Mouse (Mus musculus) MEL (cell line): ENCODE measurements around the gene Tnfrsf4. TPM values are rescaled to one million over a fixed set of nuclear protein-coding genes. Genes with fewer than 3 reads are reported as not detected.

Experiments
- DNase-seq: peaks from one replicate; pipeline ENCODE4 v3.0.0; 2011; ENCODE audit warnings: low read depth, low spot score
- H3K27ac ChIP-seq: 2 replicates; pipeline ENCODE4 v1.5.1; 2012; ENCODE audit warnings: low read depth, mild to moderate bottlenecking, control low read depth, low read length, moderate library complexity; ENCODE audit not compliant: control insufficient read depth
- H3K27me3 ChIP-seq, 2 experiments: fragments of 150-350 bp in 1 of 2; sonication (generic) in 1 of 2; 2 replicates each; pipeline ENCODE4 v1.6.1; 2012; ENCODE audit warnings: low read length in 2 of 2, mild to moderate bottlenecking in 2 of 2, improper control_type of control experiment in 1 of 2, moderate library complexity in 1 of 2; ENCODE audit not compliant: insufficient read depth in 2 of 2, control insufficient read depth in 1 of 2
- H3K36me3 ChIP-seq, 2 experiments: 2 replicates each; pipeline ENCODE4 v1.6.1; 2012 to 2014; ENCODE audit warnings: low read length in 2 of 2, improper control_type of control experiment in 1 of 2, inconsistent platforms in 1 of 2, mild to moderate bottlenecking in 1 of 2; ENCODE audit not compliant: insufficient read depth in 2 of 2, control insufficient read depth in 1 of 2
- H3K4me1 ChIP-seq, 2 experiments: fragments of 150-350 bp in 1 of 2; sonication (generic) in 1 of 2; 2 replicates each; pipeline ENCODE4 v1.6.1; 2012; ENCODE audit warnings: low read length in 2 of 2, improper control_type of control experiment in 1 of 2, mild to moderate bottlenecking in 1 of 2; ENCODE audit not compliant: insufficient read depth in 2 of 2, control insufficient read depth in 1 of 2
- H3K4me3 ChIP-seq, 2 experiments: fragments of 150-350 bp in 1 of 2; sonication (generic) in 1 of 2; 2 replicates each; pipeline ENCODE4 v1.5.1; 2012; ENCODE audit warnings: low read depth in 2 of 2, low read length in 2 of 2, mild to moderate bottlenecking in 2 of 2, moderate library complexity in 2 of 2, control low read depth in 1 of 2, improper control_type of control experiment in 1 of 2; ENCODE audit not compliant: control insufficient read depth in 1 of 2, insufficient read depth in 1 of 2
- H3K79me2 ChIP-seq: 2 replicates; pipeline ENCODE4 v1.6.1; 2012; ENCODE audit warnings: mild to moderate bottlenecking, low read length, moderate library complexity; ENCODE audit not compliant: control insufficient read depth, poor library complexity, insufficient read depth
- H3K9ac ChIP-seq: 2 replicates; pipeline ENCODE4 v1.6.1; 2012; ENCODE audit warnings: low read depth, mild to moderate bottlenecking, control low read depth, low read length, moderate library complexity; ENCODE audit not compliant: control insufficient read depth, poor library complexity, severe bottlenecking
- H3K9me3 ChIP-seq: fragments of 150-350 bp; sonication (generic); replicated peaks from 2 replicates; pipeline ENCODE4 v1.6.1; 2012; ENCODE audit warnings: mild to moderate bottlenecking, low read length, improper control_type of control experiment, moderate library complexity; ENCODE audit not compliant: insufficient read depth
- CHD2 ChIP-seq: IDR thresholded peaks from 2 replicates; pipeline ENCODE4 v1.6.1; 2011; ENCODE audit warnings: low read length, improper control_type of control experiment
- CTCF ChIP-seq, 3 experiments: IDR thresholded peaks in 2 of 3; conservative IDR thresholded peaks in 1 of 3; 2 replicates each; pipeline ENCODE4 v1.5.1; 2011 to 2012; ENCODE audit warnings: low read length in 3 of 3, low read depth in 2 of 3, mild to moderate bottlenecking in 2 of 3, improper control_type of control experiment in 1 of 3, inconsistent platforms in 1 of 3, mixed read lengths in 1 of 3, moderate library complexity in 1 of 3; ENCODE audit not compliant: control insufficient read depth in 1 of 3, insufficient read depth in 1 of 3, poor library complexity in 1 of 3, severe bottlenecking in 1 of 3
- E2F4 ChIP-seq: IDR thresholded peaks from 2 replicates; pipeline ENCODE4 v1.6.1; 2011; ENCODE audit warnings: low read depth, low read length, improper control_type of control experiment, borderline replicate concordance
- EP300 ChIP-seq, 2 experiments: IDR thresholded peaks; 2 replicates each; pipeline ENCODE4 v1.6.1; 2011; ENCODE audit warnings: improper control_type of control experiment in 2 of 2, low read length in 2 of 2, low read depth in 1 of 2, mild to moderate bottlenecking in 1 of 2
- ETS1 ChIP-seq: IDR thresholded peaks from 2 replicates; pipeline ENCODE4 v1.6.1; 2012; ENCODE audit warnings: low read depth, mild to moderate bottlenecking, inconsistent platforms, low read length, improper control_type of control experiment, moderate library complexity
- GABPA ChIP-seq: IDR thresholded peaks from 2 replicates; pipeline ENCODE4 v1.6.1; 2012; ENCODE audit warnings: low read depth, mild to moderate bottlenecking, inconsistent platforms, low read length, improper control_type of control experiment, moderate library complexity
- GATA1 ChIP-seq: IDR thresholded peaks from 2 replicates; pipeline ENCODE4 v1.6.1; 2011; ENCODE audit warnings: low read depth, low read length, improper control_type of control experiment
- HCFC1 ChIP-seq: IDR thresholded peaks from 2 replicates; pipeline ENCODE4 v1.6.1; 2012; ENCODE audit warnings: low read depth, mild to moderate bottlenecking, inconsistent platforms, low read length, improper control_type of control experiment, moderate library complexity
- KAT2A ChIP-seq: conservative IDR thresholded peaks from 2 replicates; pipeline ENCODE4 v1.6.1; 2012; ENCODE audit warnings: low read depth, low read length, improper control_type of control experiment, inconsistent platforms
- MAFK ChIP-seq: IDR thresholded peaks from 2 replicates; pipeline ENCODE4 v1.6.1; 2011; ENCODE audit warnings: low read depth, mild to moderate bottlenecking, low read length, improper control_type of control experiment, borderline replicate concordance
- MAX ChIP-seq: IDR thresholded peaks from 2 replicates; pipeline ENCODE4 v1.6.1; 2011; ENCODE audit warnings: low read length, improper control_type of control experiment
- MAZ ChIP-seq: IDR thresholded peaks from 2 replicates; pipeline ENCODE4 v1.6.1; 2012; ENCODE audit warnings: low read depth, mild to moderate bottlenecking, inconsistent platforms, low read length, improper control_type of control experiment
- MEF2A ChIP-seq: IDR thresholded peaks from 2 replicates; pipeline ENCODE4 v1.6.1; 2014; ENCODE audit warnings: low read depth, mild to moderate bottlenecking, inconsistent platforms, low read length, improper control_type of control experiment; ENCODE audit not compliant: poor library complexity, insufficient replicate concordance, severe bottlenecking; ENCODE audit errors: extremely low read depth
- MYB ChIP-seq: IDR thresholded peaks from 2 replicates; pipeline ENCODE4 v1.6.1; 2011; ENCODE audit warnings: mild to moderate bottlenecking, low read depth, low read length, improper control_type of control experiment
- MYC ChIP-seq: IDR thresholded peaks from 2 replicates; pipeline ENCODE4 v1.6.1; 2011; ENCODE audit warnings: low read depth, mild to moderate bottlenecking, low read length, improper control_type of control experiment, moderate library complexity
- NELFE ChIP-seq: IDR thresholded peaks from 2 replicates; pipeline ENCODE4 v1.6.1; 2011; ENCODE audit warnings: low read depth, low read length, improper control_type of control experiment
- NRF1 ChIP-seq: IDR thresholded peaks from 2 replicates; pipeline ENCODE4 v1.6.1; 2014; ENCODE audit warnings: low read depth, mild to moderate bottlenecking, inconsistent platforms, low read length, improper control_type of control experiment, moderate library complexity; ENCODE audit not compliant: poor library complexity, insufficient read depth, severe bottlenecking
- POLR2A ChIP-seq, 2 experiments: IDR thresholded peaks; 2 replicates each; pipeline ENCODE4 v1.6.1; 2011 to 2012; ENCODE audit warnings: low read length in 2 of 2, mild to moderate bottlenecking in 2 of 2, control low read depth in 1 of 2, improper control_type of control experiment in 1 of 2, low read depth in 1 of 2, moderate library complexity in 1 of 2; ENCODE audit not compliant: control insufficient read depth in 1 of 2, insufficient read depth in 1 of 2, poor library complexity in 1 of 2
- POLR2AphosphoS2 ChIP-seq: IDR thresholded peaks from 2 replicates; pipeline ENCODE4 v1.6.1; 2011; ENCODE audit warnings: low read length, improper control_type of control experiment
- POLR2AphosphoS5 ChIP-seq: IDR thresholded peaks from 2 replicates; pipeline ENCODE4 v1.6.1; 2012; ENCODE audit warnings: low read depth, borderline replicate concordance, mild to moderate bottlenecking, inconsistent platforms, low read length, moderate library complexity, mixed read lengths
- RAD21 ChIP-seq: IDR thresholded peaks from 2 replicates; pipeline ENCODE4 v1.6.1; 2011; ENCODE audit warnings: mild to moderate bottlenecking, low read depth, low read length, improper control_type of control experiment
- RCOR1 ChIP-seq: IDR thresholded peaks from 2 replicates; pipeline ENCODE4 v1.6.1; 2012; ENCODE audit warnings: low read depth, mild to moderate bottlenecking, inconsistent platforms, low read length, improper control_type of control experiment
- SIN3A ChIP-seq: IDR thresholded peaks from 2 replicates; pipeline ENCODE4 v1.6.1; 2012; ENCODE audit warnings: low read length, improper control_type of control experiment, inconsistent platforms
- SMC3 ChIP-seq: IDR thresholded peaks from 2 replicates; pipeline ENCODE4 v1.6.1; 2011; ENCODE audit warnings: low read depth, low read length, improper control_type of control experiment
- TBP ChIP-seq: IDR thresholded peaks from 2 replicates; pipeline ENCODE4 v1.8.0; 2011; ENCODE audit warnings: low read depth, low read length, improper control_type of control experiment
- TCF12 ChIP-seq: IDR thresholded peaks from 2 replicates; pipeline ENCODE4 v1.6.1; 2014; ENCODE audit warnings: low read depth, mild to moderate bottlenecking, inconsistent platforms, low read length, improper control_type of control experiment, moderate library complexity
- USF1 ChIP-seq: IDR thresholded peaks from 2 replicates; pipeline ENCODE4 v1.6.1; 2014; ENCODE audit warnings: low read depth, mild to moderate bottlenecking, inconsistent platforms, low read length, improper control_type of control experiment, moderate library complexity
- ZC3H11A ChIP-seq: IDR thresholded peaks from 2 replicates; pipeline ENCODE4 v1.6.1; 2012; ENCODE audit warnings: low read depth, mild to moderate bottlenecking, inconsistent platforms, low read length, improper control_type of control experiment
- ZKSCAN1 ChIP-seq: IDR thresholded peaks from 2 replicates; pipeline ENCODE4 v1.6.1; 2012; ENCODE audit warnings: low read depth, mild to moderate bottlenecking, inconsistent platforms, low read length, improper control_type of control experiment, moderate library complexity
- ZMIZ1 ChIP-seq: IDR thresholded peaks from 2 replicates; pipeline ENCODE4 v1.6.1; 2012; ENCODE audit warnings: low read depth, mild to moderate bottlenecking, inconsistent platforms, low read length, improper control_type of control experiment, moderate library complexity
- ZNF384 ChIP-seq: IDR thresholded peaks from 2 replicates; pipeline ENCODE4 v1.6.1; 2012; ENCODE audit warnings: low read depth, mild to moderate bottlenecking, inconsistent platforms, low read length, improper control_type of control experiment
- polyA plus RNA-seq, 2 experiments: library from polyadenylated mRNA; stranded (reverse) in 1 of 2; unstranded in 1 of 2; fragments of >175 nt in 1 of 2; fragments of >200 nt in 1 of 2; gene quantifications; 2 replicates each; pipeline versions ENCODE4 v1.2.1 to v1.2.4; 2012; ENCODE audit warnings: low replicate concordance in 2 of 2, low read depth in 1 of 2; ENCODE audit not compliant: insufficient read length in 2 of 2, insufficient read depth in 1 of 2, missing spikeins in 1 of 2
- total RNA-seq: library from RNA; depleted of rRNA; stranded (reverse); fragments of 300-350 nt; gene quantifications from 2 replicates; pipeline ENCODE4 v1.2.3, GENCODE M21; 2012

Gene Tnfrsf4
- total and polyA plus RNA-seq, 3 experiments = 1.6 to 2.7 TPM; not detected in 1

- Histone ChIP-seq H3K4me3 (no peak overlapping the region), H3K4me1 (peaks cover 11 to 21% of the 10 kb centered on the region in 2 experiments)
Measured at GRCm38 (mm10) chr4:156032856-156033255, 19.2 kb downstream of the Tnfrsf4 start.

GRCm38 (mm10) chr4:156033476-156034119 is 20.0 kb downstream of the Tnfrsf4 start:
- H3K9me3 ChIP-seq = no peaks in the 10 kb centered on the region
- H3K36me3 ChIP-seq = peaks cover 0 to 12% of the 10 kb centered on the region in 2 experiments; a peak in 2 of 4 replicates
- H3K27ac ChIP-seq = peak overlapping the region; percentile 46
- no peaks in the 10 kb centered on the region for H3K27me3 ChIP-seq
- no peaks in the 10 kb centered on the region for H3K79me2 ChIP-seq
- H3K4me3 ChIP-seq = peak overlapping the region; percentile 12 to 35; a peak in 2 of 4 replicates
- peak; percentile 87 for DNase-seq
- H3K9ac ChIP-seq = peak overlapping the region; percentile 43; the same call in 1 of the 2 replicates
- H3K4me1 ChIP-seq = peaks cover 11 to 21% of the 10 kb centered on the region in 2 experiments
- no peak for TF ChIP-seq POLR2A (IDR thresholded peaks at IDR 0.05; ENCODE audit: control insufficient read depth in 1 of 2, insufficient read depth in 1 of 2, low read depth in 1 of 2, low read length in 2 of 2, poor library complexity in 1 of 2)
- TF ChIP-seq GABPA = no peak
- TF ChIP-seq HCFC1 = peak; percentile 58
- TF ChIP-seq ZNF384 = no peak
- TF ChIP-seq SMC3 = peak; percentile 73
- peak; percentile 22; the same call in 1 of the 2 replicates for TF ChIP-seq SIN3A
- no peak for TF ChIP-seq ETS1
- no peak for TF ChIP-seq MAX
- TF ChIP-seq TCF12 = 0 out of 2 replicates have a peak, but pooled peaks have one; percentile 4
- 0 out of 2 replicates have a peak, but pooled peaks have one; percentile 16 for TF ChIP-seq RCOR1
- TF ChIP-seq GATA1 = no peak
- no peak for TF ChIP-seq POLR2AphosphoS5
- TF ChIP-seq NRF1 = no peak
- TF ChIP-seq TBP = 0 out of 2 replicates have a peak, but pooled peaks have one; percentile 51
- no peak for TF ChIP-seq POLR2AphosphoS2
- no peak for TF ChIP-seq E2F4
- no peak for TF ChIP-seq ZMIZ1
- TF ChIP-seq CHD2 = no peak
- peak; percentile 59 for TF ChIP-seq RAD21
- no peak for TF ChIP-seq MAFK
- TF ChIP-seq CTCF (IDR thresholded peaks at IDR 0.05 in 2 of 3, conservative IDR thresholded peaks at IDR 0.05 in 1 of 3; ENCODE audit: control insufficient read depth in 1 of 3, insufficient read depth in 1 of 3, low read depth in 2 of 3, low read length in 3 of 3, poor library complexity in 1 of 3, severe bottlenecking in 1 of 3) = peak; percentile 80 to 93 (median 89)

More at GRCm38 (mm10) chr4:156032856-156033255, 19.2 kb downstream of the Tnfrsf4 start:
- Histone ChIP-seq H3K36me3 (peaks cover 0 to 12% of the 10 kb centered on the region in 2 experiments; a peak in 2 of 4 replicates), H3K79me2 (no peaks in the 10 kb centered on the region), H3K9me3 (no peaks in the 10 kb centered on the region), H3K9ac (no peak overlapping the region), H3K27me3 (no peaks in the 10 kb centered on the region), H3K27ac (peak overlapping the region; percentile 46)
- DNase-seq = peak; percentile 49
- TF ChIP-seq MAX (0 out of 2 replicates have a peak, but pooled peaks have one; percentile 19), TCF12 (no peak), EP300 (IDR thresholded peaks at IDR 0.05; ENCODE audit: low read depth in 1 of 2, low read length in 2 of 2) (no peak), NRF1 (no peak), MAZ (no peak), MYC (no peak), MAFK (no peak), POLR2AphosphoS5 (no peak), ETS1 (0 out of 2 replicates have a peak, but pooled peaks have one; percentile 11), ZKSCAN1 (no peak), ZMIZ1 (no peak), USF1 (no peak), E2F4 (no peak), KAT2A (no peak), ZC3H11A (no peak), CTCF (IDR thresholded peaks at IDR 0.05 in 2 of 3, conservative IDR thresholded peaks at IDR 0.05 in 1 of 3; ENCODE audit: control insufficient read depth in 1 of 3, insufficient read depth in 1 of 3, low read depth in 2 of 3, low read length in 3 of 3, poor library complexity in 1 of 3, severe bottlenecking in 1 of 3) (no peak; a peak in 1 of 6 replicates), RCOR1 (no peak), MEF2A (no peak), POLR2A (IDR thresholded peaks at IDR 0.05; ENCODE audit: control insufficient read depth in 1 of 2, insufficient read depth in 1 of 2, low read depth in 1 of 2, low read length in 2 of 2, poor library complexity in 1 of 2) (no peak), CHD2 (no peak), RAD21 (no peak), NELFE (no peak), SIN3A (peak; percentile 11; the same call in 1 of the 2 replicates), TBP (no peak), GABPA (no peak), MYB (no peak)
